ENCODE assay signal across 26 mouse cellular contexts in genomic region chr7:51745598-51745997, GRCm38 (mm10).
A peak's percentile ranks its signal among the peaks of the same experiment; 100 is the strongest.
DNase-seq lines count a peak whose midpoint lies in the region; ATAC-seq lines count a peak whose summit lies in the region.
"Had no signal": no experiment of that assay in that cellular context is flagged by ENCODE, and none has a peak within 500 bp of the region (broad histone marks: within the 10 kb centered on the region; RNA-seq: fewer than 3 reads in every experiment).

No protein-coding gene starts in this region.

- H3K4me2 ChIP-seq in hindbrain, embryonic 15.5 days, result no peak overlapping the region
- H3K4me2 ChIP-seq in hindbrain, embryonic 14.5 days (replicated peaks), result no peak overlapping the region
- H3K4me2 ChIP-seq in midbrain, embryonic 15.5 days, result no peak overlapping the region
- no peak overlapping the region for H3K4me2 ChIP-seq in midbrain, embryonic 16.5 days (ENCODE audit: low read length)
- H3K4me2 ChIP-seq: embryonic facial prominence, embryonic 13.5 days; forebrain, embryonic 12.5 days; forebrain, embryonic 15.5 days; heart, embryonic 13.5 days; intestine, embryonic 15.5 days had no signal

- peak overlapping the region; percentile 48 for H3K27ac ChIP-seq in hindbrain, embryonic 15.5 days (replicated peaks)
- H3K27ac ChIP-seq in hindbrain, embryonic 14.5 days, result no peak overlapping the region; the same call in 1 of the 2 replicates
- H3K27ac ChIP-seq in midbrain, embryonic 15.5 days, result 0 out of 2 replicates have a peak overlapping the region, but pooled peaks have one; percentile 42
- no peak overlapping the region; the same call in 1 of the 2 replicates for H3K27ac ChIP-seq in midbrain, embryonic 16.5 days (ENCODE audit: low read length)
- H3K27ac ChIP-seq: embryonic facial prominence, embryonic 10.5 days; embryonic facial prominence, embryonic 13.5 days; forebrain, embryonic 12.5 days; forebrain, embryonic 15.5 days; heart, adult 2 months; heart, embryonic 10.5 days; heart, embryonic 13.5 days; intestine, embryonic 15.5 days had no signal

- intact Hi-C loops in heart, postnatal 14 days (cut with DNase I), result no loop called here

- 61% methylated on average over 3 of the region's 3 CpGs for WGBS in hindbrain, embryonic 15.5 days
- 71% methylated on average over 3 of the region's 3 CpGs for WGBS in hindbrain, embryonic 14.5 days
- 83% methylated on average over 3 of the region's 3 CpGs for WGBS in midbrain, embryonic 15.5 days
- 82% methylated on average over 3 of the region's 3 CpGs for WGBS in midbrain, embryonic 16.5 days

- no peak for DNase-seq in hindbrain, embryonic 14.5 days (ENCODE audit: low spot score)
- peak; percentile 40 for DNase-seq in 3T3-L1 (ENCODE audit: low read depth, low spot score)
- DNase-seq in Muller cell, postnatal 12 days (ENCODE audit: inconsistent ontology term), result peak; percentile 51
- DNase-seq in heart, postnatal 14 days, result no peak
- DNase-seq: adrenal gland, adult 8-10 months; adrenal gland, postnatal 25 days; cerebellum, adult 11-12 months; cerebellum, adult 8-10 months; cerebellum, postnatal 10 days; cerebellum, postnatal 36 days; embryo, embryonic 11 days; gastrocnemius, postnatal 25 days; heart, adult 2 months had no signal

- H3K4me3 ChIP-seq in hindbrain, embryonic 15.5 days, result no peak overlapping the region
- H3K4me3 ChIP-seq in hindbrain, embryonic 14.5 days (replicated peaks; ENCODE audit: low read length), result no peak overlapping the region
- no peak overlapping the region for H3K4me3 ChIP-seq in midbrain, embryonic 15.5 days
- H3K4me3 ChIP-seq in midbrain, embryonic 16.5 days (ENCODE audit: low read depth, low read length), result no peak overlapping the region
- H3K4me3 ChIP-seq: embryonic facial prominence, embryonic 10.5 days; embryonic facial prominence, embryonic 13.5 days; erythroblast, embryonic 14.5 days; forebrain, embryonic 12.5 days; forebrain, embryonic 15.5 days; heart, adult 2 months; heart, embryonic 10.5 days; heart, embryonic 13.5 days; intestine, embryonic 15.5 days had no signal

- H3K9me3 ChIP-seq in hindbrain, embryonic 15.5 days, result no peaks in the 10 kb centered on the region
- no peaks in the 10 kb centered on the region for H3K9me3 ChIP-seq in hindbrain, embryonic 14.5 days (ENCODE audit: control insufficient read depth, low read length)
- no peaks in the 10 kb centered on the region for H3K9me3 ChIP-seq in midbrain, embryonic 15.5 days
- H3K9me3 ChIP-seq in midbrain, embryonic 16.5 days (replicated peaks; ENCODE audit: control insufficient read depth, low read length, poor library complexity, severe bottlenecking), result no peaks in the 10 kb centered on the region
- H3K9me3 ChIP-seq: embryonic facial prominence, embryonic 10.5 days; embryonic facial prominence, embryonic 13.5 days; forebrain, embryonic 12.5 days; forebrain, embryonic 15.5 days; heart, embryonic 10.5 days; heart, embryonic 13.5 days; intestine, embryonic 15.5 days had no signal

- ATAC-seq in hindbrain, embryonic 15.5 days (ENCODE audit: low FRiP score, low read depth), result no peak
- no peak for ATAC-seq in hindbrain, embryonic 14.5 days (ENCODE audit: low FRiP score)
- ATAC-seq in midbrain, embryonic 15.5 days (replicated peaks), result no peak
- no peak for ATAC-seq in midbrain, embryonic 16.5 days
- ATAC-seq in inflammation-experienced regulatory T-cells, adult 6 months, result no peak
- ATAC-seq: activated CD4-positive, CD25-positive, alpha-beta regulatory T cell, adult 4 months; forebrain, embryonic 15.5 days; intestine, embryonic 15.5 days had no signal

- H3K36me3 ChIP-seq in hindbrain, embryonic 15.5 days, result no peaks in the 10 kb centered on the region
- H3K36me3 ChIP-seq in hindbrain, embryonic 14.5 days (replicated peaks; ENCODE audit: control insufficient read depth, insufficient read depth), result no peaks in the 10 kb centered on the region
- H3K36me3 ChIP-seq in midbrain, embryonic 15.5 days (replicated peaks), result no peaks in the 10 kb centered on the region
- H3K36me3 ChIP-seq in midbrain, embryonic 16.5 days (ENCODE audit: control insufficient read depth, insufficient read depth, low read length), result no peaks in the 10 kb centered on the region
- H3K36me3 ChIP-seq: embryonic facial prominence, embryonic 10.5 days; embryonic facial prominence, embryonic 13.5 days; forebrain, embryonic 12.5 days; forebrain, embryonic 15.5 days; heart, embryonic 10.5 days; heart, embryonic 13.5 days; intestine, embryonic 15.5 days had no signal

- peaks cover 21% of the 10 kb centered on the region for H3K4me1 ChIP-seq in hindbrain, embryonic 15.5 days (replicated peaks)
- H3K4me1 ChIP-seq in hindbrain, embryonic 14.5 days (replicated peaks; ENCODE audit: control insufficient read depth, insufficient read depth, low read length), result peaks cover 35% of the 10 kb centered on the region
- H3K4me1 ChIP-seq in midbrain, embryonic 15.5 days, result peaks cover 26% of the 10 kb centered on the region
- H3K4me1 ChIP-seq in midbrain, embryonic 16.5 days (ENCODE audit: control insufficient read depth, insufficient read depth, low read length), result peaks cover 26% of the 10 kb centered on the region
- H3K4me1 ChIP-seq: embryonic facial prominence, embryonic 10.5 days; embryonic facial prominence, embryonic 13.5 days; heart, embryonic 10.5 days; heart, embryonic 13.5 days; intestine, embryonic 15.5 days had no signal

- H3K27me3 ChIP-seq in hindbrain, embryonic 15.5 days, result no peaks in the 10 kb centered on the region
- no peaks in the 10 kb centered on the region for H3K27me3 ChIP-seq in hindbrain, embryonic 14.5 days (ENCODE audit: control insufficient read depth, insufficient read depth, low read length)
- H3K27me3 ChIP-seq in midbrain, embryonic 15.5 days (replicated peaks), result no peaks in the 10 kb centered on the region
- no peaks in the 10 kb centered on the region for H3K27me3 ChIP-seq in midbrain, embryonic 16.5 days (ENCODE audit: control insufficient read depth, insufficient read depth, low read depth, low read length)
- H3K27me3 ChIP-seq: embryonic facial prominence, embryonic 13.5 days; forebrain, embryonic 12.5 days; forebrain, embryonic 15.5 days; heart, embryonic 13.5 days; intestine, embryonic 15.5 days had no signal

- no peak overlapping the region for H3K9ac ChIP-seq in hindbrain, embryonic 15.5 days
- H3K9ac ChIP-seq in hindbrain, embryonic 14.5 days, result no peak overlapping the region
- no peak overlapping the region for H3K9ac ChIP-seq in midbrain, embryonic 15.5 days
- no peak overlapping the region for H3K9ac ChIP-seq in midbrain, embryonic 16.5 days (ENCODE audit: low read depth, low read length)
- H3K9ac ChIP-seq: embryonic facial prominence, embryonic 13.5 days; forebrain, embryonic 12.5 days; forebrain, embryonic 15.5 days; heart, embryonic 13.5 days; intestine, embryonic 15.5 days had no signal

Comparison
In these comparisons a context has a peak if more than half of its experiments do, and no peak if none do; other contexts are left out.
1. H3K27ac ChIP-seq: peak in hindbrain, embryonic 15.5 days (single experiment) and midbrain, embryonic 15.5 days (single experiment); none in hindbrain, embryonic 14.5 days (single experiment) and midbrain, embryonic 16.5 days (single experiment).
2. DNase-seq: peak in 3T3-L1 (single experiment) and Muller cell, postnatal 12 days (single experiment); none in hindbrain, embryonic 14.5 days (single experiment) and heart, postnatal 14 days (0 of 2).